In genomic region chr4:133750184-133750775, GRCm38 (mm10) we compare ENCODE assay signal across 7 mouse cellular contexts. TPM values are rescaled to one million over a fixed set of nuclear protein-coding genes. Genes with fewer than 3 reads are reported as not detected.
DNase-seq lines count a peak whose midpoint lies in the region; ATAC-seq lines count a peak whose summit lies in the region.

No protein-coding gene starts in this region.

- peaks cover 37% of the 10 kb centered on the region for H3K36me3 ChIP-seq in megakaryocyte, embryonic 14.5 days (replicated peaks; ENCODE audit: low read length)
- H3K36me3 ChIP-seq in forebrain, embryonic 11.5 days (ENCODE audit: control insufficient read depth, insufficient read depth, low read length), result no peaks in the 10 kb centered on the region; the same call in 1 of the 2 replicates
- H3K36me3 ChIP-seq in limb, embryonic 12.5 days, result peaks cover 38% of the 10 kb centered on the region
- H3K36me3 ChIP-seq in stomach, embryonic 15.5 days, result peaks cover 4% of the 10 kb centered on the region; the same call in 1 of the 2 replicates

- H3K4me2 ChIP-seq in forebrain, embryonic 11.5 days (ENCODE audit: low read depth, low read length, severe bottlenecking), result peak overlapping the region; percentile 79
- peak overlapping the region; percentile 91 for H3K4me2 ChIP-seq in limb, embryonic 12.5 days
- H3K4me2 ChIP-seq in stomach, embryonic 15.5 days, result peak overlapping the region; percentile 82

- DNase-seq in forebrain, embryonic 11.5 days (ENCODE audit: low spot score), result no peak
- no peak for DNase-seq in left cerebral cortex, postnatal 14 days (ENCODE audit: low spot score in 2 of 2)
- no peak for DNase-seq in spleen, postnatal 14 days (ENCODE audit: low spot score in 2 of 2)

- ATAC-seq in megakaryocyte, adult 5-6 weeks (ENCODE audit: poor library complexity, severe bottlenecking), result no peak
- no peak for ATAC-seq in forebrain, embryonic 11.5 days (replicated peaks; ENCODE audit: low FRiP score)
- no peak for ATAC-seq in limb, embryonic 12.5 days (ENCODE audit: insufficient number of reproducible peaks, insufficient read depth, low FRiP score, low TSS enrichment, low read depth)
- ATAC-seq in stomach, embryonic 15.5 days (ENCODE audit: insufficient read depth, low FRiP score, low read depth), result no peak

- H3K27ac ChIP-seq in forebrain, embryonic 11.5 days (ENCODE audit: low read depth, low read length), result no peak overlapping the region
- no peak overlapping the region for H3K27ac ChIP-seq in limb, embryonic 12.5 days
- H3K27ac ChIP-seq in stomach, embryonic 15.5 days, result no peak overlapping the region

- H3K9ac ChIP-seq in forebrain, embryonic 11.5 days (ENCODE audit: low read length), result peak overlapping the region; percentile 100
- peak overlapping the region; percentile 100 for H3K9ac ChIP-seq in limb, embryonic 12.5 days (replicated peaks)
- H3K9ac ChIP-seq in stomach, embryonic 15.5 days, result no peak overlapping the region

- intact Hi-C loops in left cerebral cortex, postnatal 14 days (cut with DNase I), result no loop called here

- H3K27me3 ChIP-seq in megakaryocyte, embryonic 14.5 days (replicated peaks), result no peaks in the 10 kb centered on the region
- no peaks in the 10 kb centered on the region for H3K27me3 ChIP-seq in forebrain, embryonic 11.5 days (ENCODE audit: control insufficient read depth, insufficient read depth, low read length)
- H3K27me3 ChIP-seq in limb, embryonic 12.5 days, result no peaks in the 10 kb centered on the region
- H3K27me3 ChIP-seq in stomach, embryonic 15.5 days (replicated peaks), result no peaks in the 10 kb centered on the region

- WGBS in forebrain, embryonic 11.5 days, result 53% methylated on average over 7 of the region's 7 CpGs
- WGBS in limb, embryonic 12.5 days, result 48% methylated on average over 7 of the region's 7 CpGs
- WGBS in stomach, embryonic 15.5 days, result 17% methylated on average over 7 of the region's 7 CpGs

- H3K4me1 ChIP-seq in megakaryocyte, embryonic 14.5 days, result peaks cover 59% of the 10 kb centered on the region
- H3K4me1 ChIP-seq in forebrain, embryonic 11.5 days (replicated peaks; ENCODE audit: control insufficient read depth, insufficient read depth, low read length), result peaks cover 17% of the 10 kb centered on the region
- H3K4me1 ChIP-seq in limb, embryonic 12.5 days (replicated peaks), result peaks cover 51% of the 10 kb centered on the region
- H3K4me1 ChIP-seq in stomach, embryonic 15.5 days, result peaks cover 48% of the 10 kb centered on the region

- peak overlapping the region; percentile 94 for H3K4me3 ChIP-seq in megakaryocyte, embryonic 14.5 days (replicated peaks)
- H3K4me3 ChIP-seq in forebrain, embryonic 11.5 days (ENCODE audit: low read depth, low read length), result peak overlapping the region; percentile 100
- H3K4me3 ChIP-seq in limb, embryonic 12.5 days (replicated peaks), result peak overlapping the region; percentile 100
- H3K4me3 ChIP-seq in stomach, embryonic 15.5 days (replicated peaks), result peak overlapping the region; percentile 98

- no peaks in the 10 kb centered on the region for H3K9me3 ChIP-seq in megakaryocyte, embryonic 14.5 days
- H3K9me3 ChIP-seq in forebrain, embryonic 11.5 days (ENCODE audit: control insufficient read depth, low read length), result no peaks in the 10 kb centered on the region
- 0 out of 2 replicates have a peak, but pooled peaks cover 6% of the 10 kb centered on the region for H3K9me3 ChIP-seq in limb, embryonic 12.5 days
- no peaks in the 10 kb centered on the region for H3K9me3 ChIP-seq in stomach, embryonic 15.5 days

RNA-seq across cellular contexts. Expression of gene Arid1a, which starts 6.3 kb away (rescaled TPM):
- 29.1 and 51.7 TPM in 2 replicates for polyA plus RNA-seq in megakaryocyte, embryonic 14.5 days (2012; ENCODE audit: insufficient read depth, low replicate concordance)
- total RNA-seq in megakaryocyte, adult 5-6 weeks (2015), result 95.9 and 112 TPM in 2 replicates
- 29.7 and 40.6 TPM in 2 replicates for total RNA-seq in megakaryocyte, adult 5-6 weeks (2017)
- 54.2 and 56.6 TPM in 2 replicates for polyA plus RNA-seq in forebrain, embryonic 11.5 days (2014; fragmentation: Nextera tagmentation; extraction: Ambion mirVana)
- 39.6 and 41.6 TPM in 2 replicates for polyA plus RNA-seq in limb, embryonic 12.5 days (2016; fragmentation: Nextera tagmentation; extraction: Ambion mirVana)
- 27.0 and 29.2 TPM in 2 replicates for polyA plus RNA-seq in stomach, embryonic 15.5 days (2015; fragmentation: Nextera tagmentation; extraction: Ambion mirVana)
- total RNA-seq in left cerebral cortex, postnatal 14 days (2021), result 10 to 100 TPM; 74.1 to 75.8 TPM
